Mouse (Mus musculus) spleen, embryonic (tissue): ENCODE measurements at regions not wholly inside any gene's neighbourhood (a gene's known extent, or its start where the extent isn't known, plus 50 kb on each side); places are given as distances from the start of the nearest gene placed in this dataset.

ENCODE experiments used
- CTCF ChIA-PET: fragments of 350-600 bp; sonication (Branson Sonifier 250); formaldehyde crosslinking; loops from one replicate; lab custom pipeline; 2022; lab: Charles Lee

DNA sequence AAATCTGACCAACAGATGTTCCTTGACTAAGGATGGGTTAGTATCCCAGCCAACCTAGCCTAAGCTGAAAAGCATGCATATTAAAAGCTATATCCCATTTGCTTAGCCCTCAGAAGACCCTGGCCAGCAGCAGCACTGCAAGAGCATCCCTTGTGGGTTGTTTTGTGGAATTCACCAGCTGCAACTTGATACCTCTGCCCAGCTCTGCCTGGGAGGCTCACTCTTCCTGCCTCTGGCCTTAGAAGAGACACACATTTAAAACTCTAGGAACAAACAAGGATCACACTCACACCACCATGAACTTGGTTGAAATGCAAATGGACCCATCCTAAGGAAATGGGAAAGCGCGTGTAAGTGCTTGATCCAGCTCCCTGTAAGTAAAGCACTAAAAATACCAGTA, 107.7 kb upstream of the Arl4c start:
- CTCF ChIA-PET: no interaction called here

DNA sequence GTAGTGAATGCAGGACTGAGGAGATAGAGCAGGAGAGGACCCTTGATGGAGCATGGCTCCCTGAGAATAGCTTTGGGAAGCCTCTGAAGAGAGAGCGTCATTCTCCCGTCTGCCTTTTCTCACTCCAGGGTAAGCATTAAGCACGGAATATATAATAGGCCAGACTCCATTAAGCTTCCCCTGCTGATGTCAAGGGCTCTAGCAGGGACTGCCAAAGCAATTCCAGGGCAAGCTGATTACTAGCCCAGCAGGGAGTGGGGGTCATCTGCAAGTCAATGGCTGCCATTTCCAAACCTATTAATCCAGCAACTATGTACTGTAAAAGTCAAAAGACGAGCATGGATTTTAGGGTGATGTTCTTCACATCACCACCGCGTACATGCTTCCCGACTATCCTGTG, 111.2 kb upstream of the Arl4c start:
- CTCF ChIA-PET: no interaction called here

DNA sequence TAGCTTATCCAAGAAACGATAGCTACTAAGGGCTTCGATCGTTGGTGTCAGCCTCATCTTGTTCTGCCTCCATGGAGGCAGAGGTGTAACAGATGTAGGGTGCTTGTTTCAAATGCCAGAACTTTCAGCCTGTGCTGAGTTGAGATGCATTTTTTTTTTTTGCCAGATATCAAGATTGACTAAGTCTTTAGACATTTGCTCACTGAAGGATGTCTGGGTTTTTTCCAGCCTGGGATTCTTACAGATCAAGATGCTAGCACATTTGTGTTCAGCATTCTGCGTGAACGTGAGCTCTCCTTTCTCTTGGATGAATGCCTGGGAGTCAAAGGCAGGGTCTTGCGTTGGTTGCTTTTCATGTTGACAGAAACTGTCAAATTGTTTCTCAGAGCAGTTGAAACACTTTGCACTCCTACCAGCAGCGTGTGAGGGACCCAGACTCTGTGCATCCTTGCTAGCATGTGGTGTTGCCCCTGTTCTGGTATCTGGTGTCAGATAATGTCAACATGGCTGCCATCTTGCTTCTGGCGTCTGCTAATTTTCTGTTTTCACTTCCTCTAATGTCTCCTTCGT, 114.4 kb upstream of the Arl4c start:
- CTCF ChIA-PET: no interaction called here

DNA sequence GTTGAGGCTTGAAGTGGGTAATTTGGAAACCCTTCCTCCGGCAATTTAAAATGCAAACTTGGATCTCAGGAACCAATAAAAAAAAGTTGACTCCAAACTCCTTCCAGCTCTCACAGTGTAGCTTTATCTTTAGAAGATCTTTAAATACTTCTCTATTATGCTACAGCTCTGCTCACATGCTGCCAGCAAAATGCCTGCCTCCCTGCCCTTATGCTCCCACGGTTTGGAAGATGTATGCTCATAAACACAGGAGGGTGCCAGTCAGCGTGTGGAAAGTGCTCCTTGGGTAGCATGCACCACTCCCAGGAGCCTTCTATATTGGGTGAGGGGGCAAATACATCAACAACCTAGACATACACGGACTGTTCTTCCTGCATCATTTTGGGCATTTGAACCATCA, 123.2 kb upstream of the Arl4c start:
- CTCF ChIA-PET: no interaction called here

DNA sequence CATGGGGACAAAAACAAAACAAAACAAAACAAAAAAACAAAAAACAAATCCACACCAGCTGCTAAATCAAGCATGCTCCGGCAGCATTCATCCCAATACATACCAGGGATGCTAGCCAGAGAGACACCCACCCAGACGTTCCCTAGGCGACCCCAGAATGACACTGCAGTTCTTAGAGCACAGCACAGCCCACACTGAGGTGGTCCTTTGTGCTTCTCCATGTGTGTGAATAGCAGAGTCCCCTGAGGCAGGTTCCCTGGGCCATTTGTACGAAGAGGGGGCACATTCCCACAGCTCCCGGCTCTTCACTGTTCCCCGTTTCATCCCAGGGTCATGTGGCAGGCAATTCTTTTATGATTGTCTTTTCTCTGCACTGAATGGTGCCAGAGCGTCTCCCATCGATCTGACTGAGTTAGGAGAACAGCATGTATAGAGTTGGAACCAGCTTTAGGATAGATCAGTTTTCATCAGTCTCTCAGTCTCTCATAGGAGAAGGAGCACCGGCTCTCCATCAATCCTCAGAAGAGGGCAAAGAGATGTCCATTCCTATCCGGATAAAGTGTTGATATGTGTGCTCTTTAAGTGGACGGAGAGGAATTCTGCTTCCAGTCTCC, 136.7 kb upstream of the Arl4c start:
- CTCF ChIA-PET: interaction anchor here (0.6 to 0.9 kb wide), 2 partner anchors 758 to 1731 kb away, joined by 3 to 4 read pairs; no protein-coding TSS in a partner anchor

DNA sequence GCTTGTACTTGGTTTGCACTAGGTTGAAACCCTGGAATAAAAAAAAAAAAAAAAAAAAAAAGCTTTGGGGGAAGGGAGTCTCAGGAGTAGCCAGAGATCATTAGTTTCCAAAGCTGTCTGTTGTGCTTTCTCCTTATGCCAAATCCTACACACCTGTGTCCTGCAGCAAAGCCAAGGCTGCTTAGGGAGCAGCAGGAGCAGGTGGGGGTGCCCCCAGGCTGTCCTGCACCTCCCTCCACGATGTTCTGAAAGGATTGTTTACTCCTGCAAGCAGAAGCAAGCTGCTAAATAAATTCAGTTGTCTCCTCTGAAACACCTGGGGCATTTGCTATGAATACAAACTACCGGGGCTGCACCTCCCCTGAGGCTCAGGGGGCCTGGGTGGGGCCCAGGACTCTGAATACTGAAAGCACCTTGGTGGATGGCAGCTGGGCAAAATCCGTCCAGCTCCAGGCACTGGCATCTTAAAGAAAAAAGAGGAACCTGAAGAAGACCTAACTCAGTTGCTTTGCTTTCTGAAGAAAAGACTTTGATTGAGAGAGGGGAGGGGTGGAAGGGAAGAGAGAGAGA, 137.5 kb upstream of the Arl4c start:
- CTCF ChIA-PET: interaction anchor here (0.6 kb wide), 1 partner anchor 1730 kb away, joined by 4 read pairs; no protein-coding TSS in a partner anchor

DNA sequence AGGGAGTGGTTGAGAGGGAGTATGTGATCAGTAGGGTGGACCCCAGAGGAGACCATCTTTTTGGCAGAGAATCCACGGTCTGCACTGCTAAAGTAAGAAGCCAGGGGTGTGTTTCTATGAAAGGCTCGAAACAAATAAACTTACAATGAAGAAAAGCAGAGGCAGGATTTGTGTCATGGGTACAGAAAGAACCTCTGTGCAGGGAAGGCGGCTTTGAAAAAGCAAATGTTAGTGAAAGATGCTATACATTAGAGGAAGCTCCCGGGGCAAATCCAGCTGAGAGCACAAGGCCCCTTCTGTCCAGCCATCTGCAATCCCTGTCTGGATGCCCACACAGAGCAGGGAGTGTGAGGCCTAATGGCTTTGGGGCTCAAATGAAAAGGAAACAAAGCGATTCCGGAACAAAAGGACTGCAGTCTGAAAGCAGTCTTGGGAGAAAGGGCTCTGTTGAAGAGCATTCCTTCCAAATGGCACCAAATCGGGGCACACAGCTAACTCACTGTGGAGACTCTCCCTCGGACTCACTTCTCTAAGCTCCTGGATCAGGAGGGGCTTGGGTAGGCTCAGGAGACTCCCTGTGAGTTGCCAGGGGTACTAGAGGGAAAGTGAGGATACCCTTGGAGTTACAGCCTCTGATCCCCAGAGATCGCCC, 138.1 kb upstream of the Arl4c start:
- CTCF ChIA-PET: no interaction called here

DNA sequence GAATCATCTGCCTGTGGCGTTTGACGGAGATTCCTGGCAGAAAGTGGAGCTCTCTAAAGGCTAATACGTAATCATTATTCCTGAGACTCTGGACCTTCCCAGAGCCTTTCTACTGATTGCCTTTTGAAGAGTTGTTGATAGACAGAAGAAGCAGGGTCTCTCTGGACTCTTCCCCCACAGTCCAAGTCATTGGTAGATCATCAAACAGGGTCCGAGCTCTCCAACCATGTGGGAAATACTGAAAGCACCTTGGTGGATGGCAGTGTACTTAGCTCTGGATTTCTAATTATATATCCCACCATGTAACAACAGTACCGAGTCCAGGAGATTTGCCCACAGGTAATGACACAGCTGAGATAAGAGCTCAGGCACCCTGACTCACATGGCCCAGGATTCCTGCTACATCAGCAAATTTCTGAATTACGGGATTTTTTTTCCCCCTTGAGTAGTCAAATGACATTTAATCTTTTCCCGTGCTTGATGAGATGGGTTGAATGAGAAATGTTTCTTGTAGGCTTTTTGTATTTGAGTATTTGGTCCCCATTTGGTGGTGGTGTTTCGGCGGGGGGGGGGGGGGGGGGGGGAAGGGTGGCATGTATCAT, 139.1 kb upstream of the Arl4c start:
- CTCF ChIA-PET: no interaction called here

DNA sequence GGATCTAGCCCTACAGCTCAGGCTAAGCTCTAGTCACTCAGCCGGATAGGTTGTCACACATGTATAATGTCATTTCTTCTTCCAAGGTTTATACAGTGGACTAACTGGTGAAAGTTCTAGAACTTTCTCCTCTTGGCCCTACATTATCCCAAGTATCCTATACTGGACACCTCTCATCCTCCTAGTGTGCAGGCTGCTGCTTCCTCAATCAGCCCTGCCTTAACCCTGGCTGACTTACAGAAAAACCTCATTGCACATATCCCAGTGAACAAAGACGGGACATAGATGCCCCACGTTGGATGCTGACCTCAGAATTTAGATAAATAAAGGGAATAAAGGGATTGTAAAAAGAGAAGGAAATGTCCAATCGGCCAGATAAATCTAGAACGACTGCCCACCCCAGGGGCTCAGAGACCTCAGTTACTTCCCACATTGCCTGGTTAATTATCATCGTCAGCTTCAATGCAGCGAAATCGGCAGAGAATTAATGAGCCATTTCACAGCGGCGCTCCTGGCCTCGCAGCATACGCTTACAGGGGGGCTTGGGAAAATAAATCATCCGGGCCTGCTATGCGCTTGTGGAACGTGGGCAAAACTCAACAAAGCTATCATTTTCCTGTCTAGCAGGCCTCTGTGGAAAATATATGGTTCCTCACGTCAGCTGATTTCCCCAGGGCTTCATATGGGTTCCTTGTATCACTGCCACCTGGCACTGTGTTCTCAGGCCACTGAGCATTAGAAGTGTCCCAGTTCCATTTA, 145.5 kb upstream of the Arl4c start:
- CTCF ChIA-PET: no interaction called here

DNA sequence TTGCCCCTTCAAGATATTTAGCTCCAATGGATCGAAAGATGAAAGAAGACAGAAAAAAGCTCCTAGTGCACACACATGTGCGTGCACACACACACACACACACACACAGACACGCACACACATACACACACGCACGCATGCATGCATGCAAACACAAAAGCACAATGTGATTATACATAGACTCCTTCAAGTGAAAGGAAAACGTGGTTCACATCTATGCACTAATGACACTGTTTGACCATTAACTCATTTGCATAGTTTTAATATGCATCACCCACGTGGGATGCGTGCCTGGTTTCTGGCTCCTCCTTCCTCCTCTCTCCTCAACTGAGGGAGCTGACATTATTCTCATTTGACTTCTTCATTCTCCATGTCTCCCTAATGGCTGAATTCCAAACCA, 146.2 kb upstream of the Arl4c start:
- CTCF ChIA-PET: no interaction called here

DNA sequence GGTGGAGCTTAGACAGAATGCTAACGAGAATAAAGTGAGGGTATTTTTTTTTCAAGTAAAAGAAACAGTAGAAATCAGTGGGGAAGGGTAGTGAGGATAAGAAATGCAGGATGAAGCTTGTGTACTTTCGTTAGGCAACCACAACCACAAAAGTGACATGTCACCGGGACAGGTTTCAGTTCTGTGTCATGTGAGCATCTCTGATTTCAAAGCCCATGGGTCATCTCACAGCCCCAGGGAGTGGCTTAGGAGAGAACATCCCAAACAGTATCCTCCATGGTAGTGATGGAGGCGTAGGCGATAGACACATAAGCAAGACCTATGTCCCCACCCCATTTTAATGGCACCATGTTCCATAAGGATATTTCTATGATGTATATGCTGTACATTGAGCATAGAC, 147.4 kb upstream of the Arl4c start:
- CTCF ChIA-PET: no interaction called here

DNA sequence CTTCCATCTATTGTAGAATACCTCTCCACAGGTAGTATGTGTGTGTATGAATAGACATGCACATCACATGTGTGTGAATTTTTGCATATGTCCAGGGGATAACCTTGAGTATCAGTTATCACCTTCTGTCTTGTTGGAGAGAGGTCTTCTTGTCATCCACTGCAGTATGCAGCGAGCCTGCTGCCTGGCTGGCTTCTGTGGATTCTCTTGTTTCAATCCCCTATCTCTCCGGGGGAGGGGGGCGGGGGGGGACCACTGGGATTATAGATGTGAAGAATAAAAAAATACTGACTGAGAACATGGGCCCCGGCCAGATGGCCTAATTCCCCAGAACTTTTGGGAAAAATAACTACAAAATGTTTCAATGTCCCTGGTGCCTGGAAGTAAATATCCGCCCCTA, 149.9 kb upstream of the Arl4c start:
- CTCF ChIA-PET: no interaction called here

DNA sequence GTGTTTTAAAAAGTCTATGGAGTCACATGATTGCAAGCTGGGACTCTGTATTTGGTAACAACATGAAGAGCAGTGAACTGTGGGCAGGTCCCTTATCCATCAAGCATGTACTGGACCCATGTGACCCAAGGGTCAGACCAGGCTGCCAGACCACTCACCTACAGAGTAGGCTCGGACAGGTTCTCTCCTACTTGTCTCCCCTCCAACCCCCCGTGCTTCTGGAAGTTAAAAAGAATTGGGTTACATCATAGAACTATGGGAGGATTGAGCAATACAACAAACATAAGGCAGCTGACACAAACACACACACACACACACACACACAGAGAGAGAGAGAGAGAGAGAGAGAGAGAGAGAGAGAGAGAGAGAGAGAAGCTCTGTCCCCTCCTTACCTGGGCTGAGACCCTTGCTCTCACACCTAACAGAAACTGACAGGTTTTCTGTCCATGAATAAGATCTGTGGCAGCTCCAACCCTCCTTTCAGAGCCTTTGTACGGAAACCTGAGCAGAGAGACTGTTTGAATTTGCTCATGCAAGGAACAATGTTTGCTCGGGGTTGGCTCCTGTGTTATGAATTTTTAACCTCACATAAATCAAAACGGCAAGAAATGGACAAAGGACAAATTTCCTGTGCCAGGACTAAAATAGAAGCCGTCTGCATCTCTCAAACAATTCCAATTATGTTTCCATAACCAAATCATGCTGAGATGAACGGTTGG, 159.0 kb upstream of the Arl4c start:
- CTCF ChIA-PET: no interaction called here

DNA sequence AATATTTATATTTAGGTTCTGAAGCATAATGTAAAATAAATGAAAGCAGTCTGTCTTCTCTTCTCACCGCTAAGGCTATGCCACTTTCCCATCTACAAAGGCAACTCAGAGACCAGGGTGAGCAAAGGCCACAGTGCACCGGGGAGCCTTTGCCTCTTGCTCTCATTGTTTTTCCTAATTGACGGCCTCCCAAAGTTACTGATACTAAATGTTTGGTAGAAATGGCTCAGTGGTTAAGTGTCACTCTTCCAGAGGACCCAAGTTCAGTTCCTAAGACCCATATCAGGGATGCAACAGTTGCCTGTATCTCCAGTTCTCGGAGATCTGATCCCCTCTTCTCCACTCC, 159.5 kb upstream of the Arl4c start:
- CTCF ChIA-PET: no interaction called here

DNA sequence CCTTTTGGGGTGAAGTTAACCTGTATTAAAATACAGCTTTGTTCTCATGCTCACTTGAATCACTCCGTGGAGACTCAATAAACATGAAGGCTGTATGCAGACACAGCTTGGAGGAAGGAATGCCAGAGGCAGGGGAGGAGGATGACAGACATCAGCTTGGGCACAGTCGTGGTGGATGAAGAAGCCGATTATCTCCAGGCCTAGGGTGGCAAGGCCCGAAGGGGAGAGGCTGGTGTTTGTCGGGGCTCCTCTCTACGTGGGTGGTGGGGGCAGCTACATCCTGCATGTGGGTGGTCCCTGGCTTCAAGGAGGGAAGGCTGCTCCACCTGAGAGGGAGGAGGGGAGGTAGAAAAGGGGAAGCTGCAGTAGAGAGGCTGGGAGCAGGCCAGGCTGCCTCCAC, 163.4 kb upstream of the Arl4c start:
- CTCF ChIA-PET: interaction anchor here (0.6 kb wide), 1 partner anchor 533 kb away, joined by 3 read pairs; no protein-coding TSS in a partner anchor

DNA sequence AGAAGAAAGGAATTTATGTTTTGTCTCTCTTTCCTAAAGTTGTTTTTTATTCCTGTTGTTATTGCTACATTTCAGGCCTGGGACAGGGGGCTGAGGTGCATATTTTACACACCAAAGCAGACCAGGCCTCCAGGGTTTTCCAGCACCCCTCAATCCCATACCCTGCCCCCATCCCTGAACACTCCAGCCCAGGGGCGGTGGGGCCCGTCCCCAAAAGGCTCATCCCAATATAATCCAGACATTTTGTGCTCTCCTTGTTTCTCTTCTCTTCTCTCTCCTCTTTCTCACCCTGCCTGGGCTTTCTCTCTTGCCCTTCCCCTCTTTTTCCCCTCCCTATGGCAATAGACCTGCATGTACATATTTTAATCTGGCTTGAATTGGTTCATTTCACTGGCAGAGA, 164.6 kb upstream of the Arl4c start:
- CTCF ChIA-PET: no interaction called here

DNA sequence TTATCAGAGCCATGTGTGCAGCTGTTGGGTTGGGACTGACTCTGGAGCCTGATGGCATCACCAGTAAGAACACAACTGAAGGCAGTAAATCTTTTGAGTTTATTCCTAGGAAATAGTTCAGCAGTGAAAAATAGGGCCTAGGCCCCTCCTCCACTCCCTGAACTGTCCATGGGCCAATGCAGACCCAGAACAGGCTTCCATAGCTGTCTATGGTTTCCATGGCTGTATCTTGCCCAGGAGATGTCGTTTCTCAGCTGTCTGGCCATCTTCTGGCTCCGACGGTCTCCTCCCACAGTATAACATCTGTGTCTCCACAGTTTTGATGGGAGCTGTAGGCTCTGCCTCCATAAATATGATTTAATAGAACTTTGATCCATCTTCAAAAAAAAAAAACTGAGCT, 165.1 kb upstream of the Arl4c start:
- CTCF ChIA-PET: no interaction called here

DNA sequence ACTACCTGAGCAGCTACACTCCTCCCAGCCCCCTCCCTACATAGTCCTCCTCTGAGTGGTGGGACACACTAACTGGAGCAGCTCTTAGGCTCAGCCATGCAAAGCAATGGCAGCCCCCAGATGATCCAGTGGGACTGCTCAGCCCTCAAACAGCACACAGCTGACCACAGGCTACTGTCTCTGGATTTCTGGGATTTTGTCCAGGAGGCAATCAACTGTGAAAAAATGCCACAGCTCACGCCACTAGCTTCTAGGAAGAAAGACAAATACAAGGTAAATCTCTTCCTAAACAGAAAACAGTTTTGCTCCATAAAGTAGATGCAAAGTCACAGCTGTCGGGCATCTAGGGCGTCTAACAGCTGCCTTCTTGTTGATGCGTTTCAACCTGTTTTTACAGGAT, 167.9 kb upstream of the Arl4c start:
- CTCF ChIA-PET: no interaction called here

DNA sequence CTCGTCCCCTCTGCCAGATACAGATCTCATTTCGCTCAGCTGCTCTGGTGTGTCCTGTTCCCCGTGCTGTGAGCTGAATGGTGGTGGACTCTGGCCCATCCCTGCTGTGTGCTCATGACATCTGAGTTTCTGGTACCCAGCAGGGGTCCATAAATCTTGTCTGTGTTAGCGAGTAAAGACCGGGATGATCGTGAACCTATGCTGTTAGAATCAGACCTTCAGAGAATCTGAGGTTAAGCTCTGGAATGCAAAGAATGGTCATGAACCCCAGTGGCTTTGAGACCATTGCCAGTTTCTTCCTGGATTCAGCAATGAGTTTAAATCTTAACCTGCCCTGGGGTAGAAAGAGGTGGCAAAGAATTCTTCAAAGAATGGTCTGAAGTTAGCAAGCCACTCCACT, 173.3 kb upstream of the Arl4c start:
- CTCF ChIA-PET: no interaction called here

DNA sequence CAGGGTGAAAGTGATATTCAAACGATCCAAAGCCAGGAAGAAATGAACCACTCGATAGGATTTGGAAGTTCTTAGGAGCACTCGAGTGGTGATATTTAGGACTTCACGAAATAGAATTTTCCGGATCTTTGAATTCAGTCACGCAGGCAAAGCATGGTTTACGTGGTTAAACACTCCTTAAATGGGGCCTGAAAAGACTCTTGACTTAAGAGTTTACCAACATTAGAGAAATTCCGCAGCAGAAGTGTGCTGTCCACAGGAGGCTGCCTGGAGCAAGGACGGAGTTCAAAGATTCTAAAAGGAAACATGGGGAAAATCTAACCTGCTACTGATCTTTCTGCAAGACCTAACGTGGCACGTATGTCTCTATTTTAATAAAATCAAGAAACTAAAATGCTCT, 175.4 kb upstream of the Arl4c start:
- CTCF ChIA-PET: no interaction called here

DNA sequence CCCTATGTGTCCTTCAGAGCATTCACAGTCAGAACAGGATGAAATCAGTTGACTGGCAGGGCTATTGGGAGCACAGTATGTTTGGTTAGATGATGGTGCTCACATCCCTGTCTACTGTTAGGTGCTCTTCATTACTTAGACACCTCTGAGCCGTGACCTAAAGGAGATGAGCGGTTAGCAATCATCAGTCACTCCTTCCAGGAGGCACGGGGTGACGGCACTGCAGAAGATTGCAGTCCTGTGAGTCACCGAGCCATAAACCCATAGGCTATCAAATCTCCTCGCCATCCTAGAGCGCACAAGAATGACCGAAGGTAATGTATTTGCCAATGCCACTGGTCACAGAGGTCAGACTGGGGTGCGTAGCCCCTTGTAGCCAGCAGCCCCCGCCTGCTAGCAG, 176.8 kb upstream of the Arl4c start:
- CTCF ChIA-PET: no interaction called here
